Mouse (Mus musculus) intestine, embryonic 16.5 days (tissue): ENCODE data around the gene H2-DMb1. TPM values are rescaled to one million over a fixed set of nuclear protein-coding genes. Genes with fewer than 3 reads are reported as not detected.
A peak's percentile ranks its signal among the peaks of the same experiment; 100 is the strongest.

Experiments used
- ATAC-seq: fragments of 200-750 bp; cut with Nextera tagmentation; 2 replicates; pipeline ENCODE4 v1.8.0; 2017; ENCODE audit warnings: moderate TSS enrichment, moderate library complexity
- H3K27ac ChIP-seq: fragments of 300-500 bp; sonication (generic); 2 replicates; pipeline ENCODE4 v1.5.1; 2014; ENCODE audit warnings: mild to moderate bottlenecking, low read length
- H3K27me3 ChIP-seq: fragments of 300-500 bp; sonication (generic); replicated peaks from 2 replicates; pipeline ENCODE4 v1.6.1; 2014; ENCODE audit warnings: low read length, control low read depth, mixed read lengths; ENCODE audit not compliant: control insufficient read depth, insufficient read depth
- H3K36me3 ChIP-seq: fragments of 300-500 bp; sonication (generic); 2 replicates; pipeline ENCODE4 v1.6.1; 2014; ENCODE audit warnings: low read length, control low read depth; ENCODE audit not compliant: control insufficient read depth, insufficient read depth
- H3K4me1 ChIP-seq: fragments of 300-500 bp; sonication (generic); 2 replicates; pipeline ENCODE4 v1.6.1; 2014; ENCODE audit warnings: low read length, control low read depth, mixed read lengths; ENCODE audit not compliant: control insufficient read depth, insufficient read depth
- H3K4me2 ChIP-seq: fragments of 300-500 bp; sonication (generic); 2 replicates; pipeline ENCODE4 v1.6.1; 2014; ENCODE audit warnings: low read depth, low read length, control low read depth
- H3K4me3 ChIP-seq: fragments of 300-500 bp; sonication (generic); 2 replicates; pipeline ENCODE4 v1.5.1; 2014; ENCODE audit warnings: mild to moderate bottlenecking, low read length
- H3K9ac ChIP-seq: fragments of 300-500 bp; sonication (generic); 2 replicates; pipeline ENCODE4 v1.6.1; 2014; ENCODE audit warnings: low read depth, low read length
- H3K9me3 ChIP-seq: fragments of 300-500 bp; sonication (generic); 2 replicates; pipeline ENCODE4 v1.6.1; 2016; ENCODE audit warnings: low read length, control low read depth; ENCODE audit not compliant: control insufficient read depth
- WGBS: fragments of 180-500 bp; shearing (Covaris S2); extraction: QIAGEN DNeasy Blood & Tissue Kit; methylation state at CpG from one replicate; pipeline ENCODE4 v1.1.7; 2014; 5-methylcytosine and 5-hydroxymethylcytosine counted together
- polyA plus RNA-seq: library from polyadenylated mRNA; unstranded; fragments of >200 nt; fragmentation: Nextera tagmentation; extraction: Ambion mirVana; gene quantifications from 2 replicates; pipeline ENCODE4 v1.2.1, GENCODE M21; 2015

H2-DMb1 gene
- polyA plus RNA-seq, 1 experiment from 2014 or later: 3.0 TPM

DNA sequence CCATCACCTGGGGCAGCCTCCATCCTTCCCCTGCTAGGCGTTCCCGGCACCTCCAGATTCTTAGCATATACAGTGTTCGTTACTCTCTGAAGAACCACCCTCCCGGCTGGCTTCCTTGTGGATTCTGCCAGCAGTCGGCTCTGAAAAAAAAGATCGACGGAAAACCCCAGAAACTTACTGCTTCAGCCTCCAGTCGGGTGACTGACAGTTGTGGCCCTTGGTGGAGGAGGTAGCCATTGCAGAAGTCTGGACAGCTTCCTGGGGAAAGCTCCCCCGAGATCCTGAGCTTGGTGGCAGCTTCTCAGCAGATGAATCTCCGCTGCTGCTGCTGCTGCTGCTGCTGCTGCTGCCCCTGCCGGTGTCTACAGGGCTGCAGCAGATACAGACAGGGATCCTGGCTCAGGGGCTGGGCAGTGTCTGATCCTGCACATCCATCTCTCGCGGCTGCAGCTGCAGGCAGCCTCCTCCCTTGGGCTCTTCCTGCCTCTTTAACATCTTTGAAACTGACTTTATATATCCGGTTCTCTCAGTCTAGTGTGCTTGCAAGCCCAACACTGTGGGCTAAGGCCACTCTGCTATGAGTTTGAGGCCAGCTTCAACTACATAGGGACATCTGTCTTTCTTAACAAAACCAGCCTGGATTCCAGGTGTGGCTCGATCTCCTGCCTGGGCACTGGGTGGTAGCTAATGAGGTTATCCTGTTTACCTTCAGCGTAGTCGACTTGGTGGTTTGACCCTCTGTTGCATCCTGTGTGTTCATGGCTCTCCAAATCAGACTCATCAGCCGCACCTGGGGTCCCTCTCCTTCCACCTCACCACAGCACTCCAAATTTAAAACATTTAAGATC, 23.7 kb upstream of the H2-DMb1 start:
- Histone ChIP-seq H3K4me2 (no peak overlapping the region), H3K27me3 (no peaks in the 10 kb centered on the region), H3K4me3 (no peak overlapping the region), H3K9me3 (no peaks in the 10 kb centered on the region), H3K9ac (no peak overlapping the region), H3K36me3 (no peaks in the 10 kb centered on the region), H3K27ac (no peak overlapping the region; the same call in 1 of the 2 replicates), H3K4me1 (peaks cover 25% of the 10 kb centered on the region)
- 20% methylated on average over 18 of the region's 18 CpGs for WGBS
- ATAC-seq: no peak

DNA sequence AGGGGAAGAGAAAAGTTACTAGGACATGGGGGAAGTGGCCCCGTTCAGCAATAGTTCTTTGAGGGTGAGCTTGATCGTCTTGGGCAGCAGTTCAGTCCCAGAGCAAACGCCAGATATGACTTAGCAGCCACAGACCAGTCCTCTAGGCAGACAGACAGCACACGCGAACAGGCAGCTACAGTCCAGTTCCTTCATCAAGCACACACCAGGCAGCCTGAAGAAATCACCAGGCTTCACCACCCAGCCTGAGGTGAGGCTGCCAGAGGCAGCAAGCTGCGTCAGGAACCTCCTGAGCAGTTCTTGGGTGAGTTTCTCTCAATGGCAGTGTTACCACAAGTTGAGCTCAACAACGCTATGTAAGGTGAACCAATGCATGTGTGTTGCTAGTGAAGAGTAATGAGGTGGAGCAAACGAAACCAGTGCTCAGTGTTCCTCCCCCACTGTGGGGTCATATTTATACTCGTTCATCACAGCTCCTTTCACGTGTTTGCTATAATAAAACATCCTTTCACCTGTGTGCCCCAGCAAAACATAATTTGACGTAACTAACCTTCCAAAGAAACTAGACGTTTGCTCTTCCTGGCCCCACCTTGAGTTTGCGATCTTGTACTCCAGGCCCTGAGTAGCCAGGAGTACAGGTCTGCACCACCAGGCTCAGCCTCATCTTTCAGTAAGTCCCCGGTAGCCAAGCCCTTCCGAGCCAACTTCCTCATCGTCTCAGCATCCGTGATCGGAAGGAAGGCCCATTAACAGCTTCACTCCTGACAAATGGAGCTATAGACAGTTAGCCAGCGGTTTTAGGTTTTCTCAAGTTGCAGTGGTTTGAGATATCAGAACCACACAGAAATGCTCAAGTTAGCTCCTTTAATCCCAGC, 22.6 kb upstream of the H2-DMb1 start:
- Histone ChIP-seq H3K4me3 (no peak overlapping the region), H3K9ac (no peak overlapping the region), H3K27me3 (no peaks in the 10 kb centered on the region), H3K4me1 (peaks cover 19% of the 10 kb centered on the region), H3K9me3 (no peaks in the 10 kb centered on the region), H3K36me3 (no peaks in the 10 kb centered on the region), H3K27ac (no peak overlapping the region), H3K4me2 (no peak overlapping the region)
- WGBS: 71% methylated on average over 19 of the region's 19 CpGs
- ATAC-seq: no peak

DNA sequence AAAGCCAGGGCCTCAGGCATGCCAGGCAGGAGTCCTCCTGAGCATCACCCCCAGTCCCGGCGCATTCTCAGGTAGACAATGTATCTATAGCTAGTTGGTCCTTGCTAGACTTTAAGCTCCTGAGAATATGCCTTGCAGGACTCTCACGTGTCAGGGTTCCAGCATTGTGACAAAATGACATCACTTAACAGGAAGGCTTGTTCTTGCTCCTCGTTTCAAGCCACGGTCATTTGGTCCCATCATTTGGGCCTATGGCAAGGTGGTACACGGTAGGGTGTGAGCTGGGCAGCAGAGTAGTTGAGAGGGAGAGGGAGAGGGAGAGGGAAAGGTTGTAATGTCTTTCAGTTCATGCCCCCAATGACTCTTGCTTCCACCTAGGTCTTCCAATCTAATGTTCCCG, 21.0 kb upstream of the H2-DMb1 start:
- no peaks in the 10 kb centered on the region for H3K27me3 ChIP-seq
- no peak overlapping the region for H3K4me2 ChIP-seq
- no peak overlapping the region for H3K4me3 ChIP-seq
- ATAC-seq: no peak
- no peak overlapping the region for H3K9ac ChIP-seq
- 78% methylated on average over 7 of the region's 7 CpGs for WGBS
- peaks cover 15% of the 10 kb centered on the region for H3K4me1 ChIP-seq
- H3K36me3 ChIP-seq: no peaks in the 10 kb centered on the region
- H3K9me3 ChIP-seq: no peaks in the 10 kb centered on the region
- no peak overlapping the region for H3K27ac ChIP-seq

DNA sequence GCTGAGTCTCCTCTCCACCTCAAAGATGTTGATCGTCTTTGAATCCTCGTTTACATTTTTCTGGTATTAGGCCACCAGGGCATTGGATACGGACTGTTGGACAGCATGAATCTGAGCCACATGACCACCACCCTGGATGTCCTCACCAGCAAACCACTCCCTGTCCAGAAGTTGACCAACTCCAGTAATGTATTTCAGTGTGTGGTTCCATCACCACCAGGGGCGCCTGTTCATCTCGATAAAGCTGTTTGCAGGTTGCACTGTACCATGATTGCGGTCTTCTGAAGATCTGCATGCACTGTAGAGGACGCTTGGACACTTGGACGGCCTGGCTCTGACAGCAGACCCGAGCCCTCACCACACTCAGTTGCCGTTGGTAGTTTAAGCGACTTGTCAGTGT, 19.6 kb upstream of the H2-DMb1 start:
- no peak for ATAC-seq
- Histone ChIP-seq H3K36me3 (no peaks in the 10 kb centered on the region), H3K9ac (no peak overlapping the region), H3K9me3 (no peaks in the 10 kb centered on the region), H3K27ac (no peak overlapping the region), H3K4me1 (peaks cover 10% of the 10 kb centered on the region), H3K4me2 (no peak overlapping the region), H3K27me3 (no peaks in the 10 kb centered on the region), H3K4me3 (no peak overlapping the region)
- WGBS: 74% methylated on average over 11 of the region's 11 CpGs

DNA sequence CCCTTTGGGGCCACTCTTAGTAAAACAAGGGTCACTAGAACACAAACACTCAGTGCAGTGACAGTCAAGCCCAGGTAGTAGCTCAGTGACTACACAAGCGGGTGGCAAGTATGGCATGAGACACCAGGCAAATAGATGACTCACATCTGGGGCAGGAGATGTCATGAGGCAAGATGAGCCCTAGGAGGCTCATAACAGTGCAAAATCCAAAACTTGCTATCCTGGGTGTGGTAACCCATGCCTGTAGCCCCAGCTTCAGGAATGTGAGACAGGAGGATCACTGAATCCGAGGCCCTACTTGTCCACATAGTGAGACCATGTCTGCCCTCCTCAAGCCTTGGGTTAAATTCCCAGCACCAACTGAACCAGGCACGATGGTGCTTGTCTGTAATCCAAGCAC, 18.4 kb upstream of the H2-DMb1 start:
- WGBS: 90% methylated on average over 3 of the region's 3 CpGs

GRCm38 (mm10) chr17:34135297-34136224, 17.3 kb upstream of the H2-DMb1 start:
- WGBS: 6% methylated on average over 31 of the region's 31 CpGs
- Histone ChIP-seq H3K27me3 (peaks cover 3% of the 10 kb centered on the region; the same call in 1 of the 2 replicates), H3K4me2 (peak overlapping the region; percentile 82), H3K4me3 (peak overlapping the region; percentile 44), H3K27ac (no peak overlapping the region), H3K36me3 (no peaks in the 10 kb centered on the region), H3K9me3 (no peaks in the 10 kb centered on the region), H3K4me1 (peaks cover 12% of the 10 kb centered on the region; the same call in 1 of the 2 replicates), H3K9ac (peak overlapping the region; percentile 50)
- peak; percentile 98 for ATAC-seq

More for the DNA sequence above, 18.4 kb upstream of the H2-DMb1 start:
- no peak overlapping the region for H3K9ac ChIP-seq
- H3K27ac ChIP-seq: no peak overlapping the region
- H3K4me3 ChIP-seq: no peak overlapping the region
- H3K4me1 ChIP-seq: peaks cover 9% of the 10 kb centered on the region; the same call in 1 of the 2 replicates
- H3K36me3 ChIP-seq: no peaks in the 10 kb centered on the region
- H3K4me2 ChIP-seq: no peak overlapping the region
- no peaks in the 10 kb centered on the region for H3K27me3 ChIP-seq
- no peaks in the 10 kb centered on the region for H3K9me3 ChIP-seq
- ATAC-seq: no peak

- ATAC-seq: no peak
- Histone ChIP-seq H3K4me2 (no peak overlapping the region), H3K4me1 (peaks cover 12% of the 10 kb centered on the region; the same call in 1 of the 2 replicates), H3K4me3 (no peak overlapping the region), H3K36me3 (no peaks in the 10 kb centered on the region), H3K27me3 (peaks cover 8% of the 10 kb centered on the region; the same call in 1 of the 2 replicates), H3K27ac (no peak overlapping the region), H3K9ac (no peak overlapping the region), H3K9me3 (no peaks in the 10 kb centered on the region)
- WGBS: 67% methylated on average over 7 of the region's 7 CpGs
These were observed 15.3 kb upstream of the H2-DMb1 start for GRCm38 (mm10) chr17:34137601-34138000.

GRCm38 (mm10) chr17:34138655-34139054, 14.2 kb upstream of the H2-DMb1 start:
- H3K4me1 ChIP-seq: peaks cover 12% of the 10 kb centered on the region; the same call in 1 of the 2 replicates
- H3K4me2 ChIP-seq: no peak overlapping the region
- H3K27ac ChIP-seq: no peak overlapping the region
- no peak overlapping the region for H3K4me3 ChIP-seq
- 80% methylated on average over 7 of the region's 7 CpGs for WGBS
- no peaks in the 10 kb centered on the region for H3K9me3 ChIP-seq
- H3K36me3 ChIP-seq: no peaks in the 10 kb centered on the region
- H3K27me3 ChIP-seq: peaks cover 8% of the 10 kb centered on the region; the same call in 1 of the 2 replicates
- ATAC-seq: no peak
- no peak overlapping the region for H3K9ac ChIP-seq
